Mouse (Mus musculus) kidney, postnatal 36 days (tissue): Measurements from ENCODE around the gene Tatdn2.
A peak's percentile ranks its signal among the peaks of the same experiment; 100 is the strongest.

ENCODE experiments used
- DNase-seq, 2 experiments: peaks; one replicate each; pipeline ENCODE4 v3.0.0; 2021 to 2022; ENCODE audit warnings: mixed read lengths in 2 of 2

Tatdn2 gene

GRCm38 (mm10) chr6:113696582-113697221 lies at the start of gene Tatdn2:
Gene Tatdn2, plus strand, starts transcription at chr6:113697050.
- peak; percentile 97 to 99 for DNase-seq

GRCm38 (mm10) chr6:113649346-113650196 lies 47.3 kb upstream of the Tatdn2 start:
- peak; percentile 26 to 54 for DNase-seq

- no peak for DNase-seq
These were observed 46.6 kb upstream of the Tatdn2 start for GRCm38 (mm10) chr6:113650197-113650640.

- peak in 1 of 2 experiments; percentile 17 for DNase-seq
These were observed 45.2 kb upstream of the Tatdn2 start for GRCm38 (mm10) chr6:113651626-113652025.

- DNase-seq = no peak
These were observed 43.3 kb upstream of the Tatdn2 start for GRCm38 (mm10) chr6:113653551-113653950.

- peak; percentile 28 to 35 for DNase-seq
These were observed 42.7 kb upstream of the Tatdn2 start for GRCm38 (mm10) chr6:113654102-113654501.

- DNase-seq = peak; percentile 26 to 40
These were observed 42.0 kb upstream of the Tatdn2 start for GRCm38 (mm10) chr6:113654753-113655397.

GRCm38 (mm10) chr6:113655475-113655874 lies 41.4 kb upstream of the Tatdn2 start:
- peak in 1 of 2 experiments; percentile 57 for DNase-seq

GRCm38 (mm10) chr6:113656847-113657246 lies 40.0 kb upstream of the Tatdn2 start:
- DNase-seq = peak; percentile 44 to 50

GRCm38 (mm10) chr6:113658226-113658625 lies 38.6 kb upstream of the Tatdn2 start:
- DNase-seq = peak; percentile 67 to 69

- no peak for DNase-seq
These were observed 37.0 kb upstream of the Tatdn2 start for GRCm38 (mm10) chr6:113659648-113660491.

GRCm38 (mm10) chr6:113660492-113661352 lies 36.1 kb upstream of the Tatdn2 start:
- peak; percentile 27 to 35 for DNase-seq

GRCm38 (mm10) chr6:113661353-113662241 lies 35.3 kb upstream of the Tatdn2 start:
- peak; percentile 89 to 94 for DNase-seq

- DNase-seq = peak in 1 of 2 experiments; percentile 28
These were observed 33.7 kb upstream of the Tatdn2 start for GRCm38 (mm10) chr6:113662964-113663700.

- DNase-seq = no peak
These were observed 32.5 kb upstream of the Tatdn2 start for GRCm38 (mm10) chr6:113664305-113664704.

GRCm38 (mm10) chr6:113667611-113668122 lies 29.2 kb upstream of the Tatdn2 start:
- DNase-seq = no peak

- DNase-seq = peak; percentile 62 to 64
These were observed 28.3 kb upstream of the Tatdn2 start for GRCm38 (mm10) chr6:113668287-113669154.

GRCm38 (mm10) chr6:113669821-113670220 lies 27.0 kb upstream of the Tatdn2 start:
- no peak for DNase-seq
